Mouse (Mus musculus) bone marrow, adult 2 months (tissue): ENCODE measurements around the gene Cfdp1.

ENCODE experiments used
- CTCF ChIP-seq: fragments of 200-500 bp; IDR thresholded peaks from 2 replicates; pipeline ENCODE4 v1.5.1; 2011; ENCODE audit warnings: low read length, control low read depth; ENCODE audit not compliant: control insufficient read depth, insufficient read depth
- POLR2A ChIP-seq: fragments of 200-500 bp; IDR thresholded peaks from 2 replicates; pipeline ENCODE4 v1.6.1; 2011; ENCODE audit warnings: low read depth, mild to moderate bottlenecking, control low read depth, low read length, borderline replicate concordance; ENCODE audit not compliant: control insufficient read depth

DNA sequence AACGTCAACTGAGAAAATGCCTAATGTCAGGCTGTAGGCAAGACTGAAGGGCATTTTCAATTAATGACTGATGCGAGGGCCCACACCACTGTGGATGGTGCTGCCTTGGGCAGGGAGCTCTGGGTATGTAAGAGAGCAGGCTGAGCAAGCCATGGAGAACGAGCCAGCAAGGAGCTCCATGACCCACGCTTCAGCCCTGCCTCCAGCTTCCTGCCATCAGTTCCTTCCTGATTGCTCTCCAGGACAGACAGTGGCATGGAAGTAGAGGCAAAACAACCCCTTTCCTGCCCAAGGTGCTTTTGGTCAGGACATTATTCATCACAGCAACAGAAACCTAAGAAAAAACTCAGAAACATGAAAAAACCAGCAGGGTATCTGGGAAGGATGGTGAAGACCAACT lies 33.4 kb downstream of the Cfdp1 start:
- no peak for TF ChIP-seq POLR2A
- TF ChIP-seq CTCF, result no peak
